Mouse (Mus musculus) liver, embryonic 14.5 days (tissue): ENCODE results near the gene Mb21d2. TPM values are rescaled to one million over a fixed set of nuclear protein-coding genes. Genes with fewer than 3 reads are reported as not detected.

Experiments
- ATAC-seq: fragments of 200-750 bp; cut with Nextera tagmentation; 2 replicates; pipeline ENCODE4 v1.8.0; 2017; ENCODE audit warnings: moderate number of reproducible peaks, mild to moderate bottlenecking, moderate library complexity; ENCODE audit not compliant: insufficient read depth
- DNase-seq, 3 experiments: peaks; one replicate each; pipeline ENCODE4 v3.0.0-alpha.2; 2012 to 2013; ENCODE audit warnings: low read depth in 3 of 3, low spot score in 3 of 3
- H3K27ac ChIP-seq: fragments of 300-500 bp; sonication (generic); 2 replicates; pipeline ENCODE4 v1.5.1; 2014; ENCODE audit warnings: moderate library complexity, mild to moderate bottlenecking, control low read depth, inconsistent platforms
- H3K27me3 ChIP-seq: fragments of 300-500 bp; sonication (generic); 2 replicates; pipeline ENCODE4 v1.6.1; 2014; ENCODE audit warnings: mild to moderate bottlenecking, low read length, moderate library complexity; ENCODE audit not compliant: control insufficient read depth, insufficient read depth
- H3K36me3 ChIP-seq: fragments of 300-500 bp; sonication (generic); replicated peaks from 2 replicates; pipeline ENCODE4 v1.6.1; 2014; ENCODE audit warnings: low read depth; ENCODE audit not compliant: control insufficient read depth, insufficient read depth
- H3K4me1 ChIP-seq, 2 experiments: fragments of 200-500 bp in 1 of 2; fragments of 300-500 bp in 1 of 2; sonication (generic) in 1 of 2; replicated peaks; 2 replicates each; pipeline ENCODE4 v1.6.1; 2012 to 2014; ENCODE audit warnings: antibody characterized with exemption in 1 of 2, inconsistent platforms in 1 of 2, low read length in 1 of 2; ENCODE audit not compliant: control insufficient read depth in 2 of 2, insufficient read depth in 2 of 2
- H3K4me2 ChIP-seq: fragments of 300-500 bp; sonication (generic); 2 replicates; pipeline ENCODE4 v1.6.1; 2014; ENCODE audit warnings: low read depth, mild to moderate bottlenecking, control low read depth, moderate library complexity
- H3K4me3 ChIP-seq, 2 experiments: fragments of 200-500 bp in 1 of 2; fragments of 300-500 bp in 1 of 2; sonication (generic) in 1 of 2; 2 replicates each; pipeline ENCODE4 v1.5.1; 2012 to 2014; ENCODE audit warnings: low read depth in 2 of 2, low read length in 2 of 2, mild to moderate bottlenecking in 2 of 2, control low read depth in 1 of 2, inconsistent platforms in 1 of 2, moderate library complexity in 1 of 2; ENCODE audit not compliant: insufficient read depth in 1 of 2
- H3K9ac ChIP-seq: fragments of 300-500 bp; sonication (generic); replicated peaks from 2 replicates; pipeline ENCODE4 v1.6.1; 2014; ENCODE audit warnings: mild to moderate bottlenecking, control low read depth, moderate library complexity
- H3K9me3 ChIP-seq: fragments of 300-500 bp; sonication (generic); 2 replicates; pipeline ENCODE4 v1.6.1; 2016; ENCODE audit warnings: low read length, mixed read lengths; ENCODE audit not compliant: control insufficient read depth
- CTCF ChIP-seq: IDR thresholded peaks from 2 replicates; pipeline ENCODE4 v1.5.1; 2016; ENCODE audit warnings: antibody characterized with exemption, low read depth, control low read depth
- EP300 ChIP-seq: IDR thresholded peaks from 2 replicates; pipeline ENCODE4 v1.6.1; 2016; ENCODE audit warnings: antibody characterized with exemption, low read depth
- WGBS: fragments of 180-500 bp; shearing (Covaris S2); extraction: QIAGEN DNeasy Blood & Tissue Kit; methylation state at CpG from one replicate; pipeline ENCODE4 v1.1.7; 2014; ENCODE audit not compliant: insufficient replicate concordance; 5-methylcytosine and 5-hydroxymethylcytosine counted together
- polyA plus RNA-seq, 2 experiments: library from polyadenylated mRNA; depleted of rRNA in 1 of 2; stranded (reverse) in 1 of 2; unstranded in 1 of 2; fragments of >200 nt; fragmentation: Nextera tagmentation in 1 of 2; extraction: Ambion mirVana in 1 of 2; gene quantifications; 2 replicates each; pipeline versions ENCODE4 v1.2.1 to v1.2.3; 2012 to 2014

Mb21d2 gene
- polyA plus RNA-seq, 2 experiments, result 0.94 to 1.1 TPM

GRCm38 (mm10) chr16:28902620-28903565 is 26.6 kb downstream of the Mb21d2 start:
- no peak for ATAC-seq
- no peaks in the 10 kb centered on the region for H3K9me3 ChIP-seq
- WGBS, result 59% methylated on average over 14 of the region's 14 CpGs
- no peak overlapping the region for H3K4me2 ChIP-seq
- H3K27me3 ChIP-seq, result no peaks in the 10 kb centered on the region
- no peak overlapping the region for H3K9ac ChIP-seq
- H3K4me3 ChIP-seq, result no peak overlapping the region
- no peaks in the 10 kb centered on the region; a peak in 1 of 4 replicates for H3K4me1 ChIP-seq
- H3K36me3 ChIP-seq, result no peaks in the 10 kb centered on the region
- H3K27ac ChIP-seq, result no peak overlapping the region
- DNase-seq, result no peak
- TF ChIP-seq CTCF (no peak), EP300 (no peak)

DNA sequence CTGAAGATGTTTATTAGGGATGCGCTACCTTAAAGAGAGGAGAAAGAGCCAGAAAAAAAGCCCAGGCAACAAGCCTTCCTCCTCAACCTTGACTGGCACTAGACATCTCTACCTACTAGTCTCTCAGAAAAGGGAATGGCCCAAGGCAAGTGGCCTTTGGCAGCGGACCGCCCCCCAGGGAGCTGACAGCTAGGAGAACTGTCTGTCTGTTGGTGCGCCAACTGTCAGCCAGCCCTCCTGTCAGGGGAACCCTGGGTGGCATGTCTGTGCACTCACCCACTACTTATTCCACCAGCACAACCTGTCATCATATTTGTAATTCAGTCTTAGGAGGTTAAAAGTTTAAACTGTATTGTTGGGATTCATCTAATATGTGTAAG is 30.3 kb downstream of the Mb21d2 start:
- 69% methylated on average over 4 of the region's 4 CpGs for WGBS

GRCm38 (mm10) chr16:28898509-28899160 is 30.8 kb downstream of the Mb21d2 start:
- Histone ChIP-seq H3K4me3 (no peak overlapping the region), H3K9ac (no peak overlapping the region), H3K4me2 (no peak overlapping the region), H3K9me3 (no peaks in the 10 kb centered on the region), H3K36me3 (no peaks in the 10 kb centered on the region), H3K4me1 (no peaks in the 10 kb centered on the region), H3K27ac (no peak overlapping the region), H3K27me3 (no peaks in the 10 kb centered on the region)
- DNase-seq (no peak), ATAC-seq (no peak)
- 37% methylated on average over 15 of the region's 15 CpGs for WGBS
- no peak for TF ChIP-seq CTCF

More for the DNA sequence above, 30.3 kb downstream of the Mb21d2 start:
- Histone ChIP-seq H3K4me1 (no peaks in the 10 kb centered on the region), H3K36me3 (no peaks in the 10 kb centered on the region), H3K4me2 (no peak overlapping the region), H3K27me3 (no peaks in the 10 kb centered on the region), H3K4me3 (no peak overlapping the region), H3K9me3 (no peaks in the 10 kb centered on the region), H3K27ac (no peak overlapping the region), H3K9ac (no peak overlapping the region)
- ATAC-seq (no peak), DNase-seq (no peak)
- TF ChIP-seq EP300 (no peak), CTCF (no peak)

DNA sequence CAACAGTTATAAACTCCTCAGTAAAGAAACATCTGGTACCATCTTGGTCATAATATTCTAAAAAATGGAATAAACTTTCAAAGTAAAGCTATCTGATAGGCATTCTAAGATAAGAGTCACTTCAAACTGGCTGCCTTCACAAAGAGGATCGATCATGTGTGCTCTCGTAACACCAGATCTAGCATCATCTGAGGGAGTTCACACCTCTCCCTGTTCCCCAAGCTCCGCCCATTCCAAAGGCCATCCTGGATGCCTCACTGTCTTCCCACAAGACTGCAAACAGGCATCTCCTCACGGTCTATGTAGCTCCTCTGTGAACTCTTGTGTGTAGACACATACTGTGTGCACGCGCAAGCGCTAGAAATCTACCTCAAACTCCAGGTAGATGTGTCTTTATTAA is 32.9 kb downstream of the Mb21d2 start:
- H3K36me3 ChIP-seq, result no peaks in the 10 kb centered on the region
- DNase-seq (no peak), ATAC-seq (no peak)
- no peaks in the 10 kb centered on the region for H3K4me1 ChIP-seq
- no peak overlapping the region for H3K9ac ChIP-seq
- no peak overlapping the region for H3K27ac ChIP-seq
- H3K27me3 ChIP-seq, result no peaks in the 10 kb centered on the region
- no peak overlapping the region for H3K4me3 ChIP-seq
- no peak for TF ChIP-seq CTCF
- no peak for TF ChIP-seq EP300
- H3K9me3 ChIP-seq, result no peaks in the 10 kb centered on the region
- H3K4me2 ChIP-seq, result no peak overlapping the region
- 72% methylated on average over 7 of the region's 7 CpGs for WGBS

DNA sequence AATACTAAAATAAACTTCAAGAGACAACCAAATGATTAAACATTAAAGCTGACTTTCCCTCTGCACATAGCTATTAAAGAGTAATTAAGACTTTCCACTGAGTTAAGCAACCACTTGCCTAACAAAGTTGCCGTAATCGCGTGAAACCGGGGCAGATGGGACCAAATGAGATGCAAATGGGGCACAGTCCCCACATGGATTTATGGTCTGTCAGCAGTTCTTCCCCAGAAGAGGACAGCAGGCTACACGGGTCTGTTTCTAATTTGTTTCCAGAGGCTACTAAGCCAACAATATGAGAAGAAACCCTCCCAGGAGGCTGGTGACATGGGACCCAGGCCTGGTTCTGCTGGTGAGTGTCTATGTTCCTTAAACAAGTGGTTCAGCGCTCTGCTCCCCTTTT is 34.6 kb downstream of the Mb21d2 start:
- WGBS, result 67% methylated on average over 6 of the region's 6 CpGs
- H3K4me2 ChIP-seq, result no peak overlapping the region
- H3K9me3 ChIP-seq, result no peaks in the 10 kb centered on the region
- TF ChIP-seq EP300 (no peak), CTCF (no peak)
- no peaks in the 10 kb centered on the region for H3K27me3 ChIP-seq
- no peaks in the 10 kb centered on the region for H3K4me1 ChIP-seq
- no peak overlapping the region for H3K9ac ChIP-seq
- no peak overlapping the region for H3K4me3 ChIP-seq
- no peak for DNase-seq
- ATAC-seq, result no peak
- H3K36me3 ChIP-seq, result no peaks in the 10 kb centered on the region
- H3K27ac ChIP-seq, result no peak overlapping the region
